Mouse (Mus musculus) midbrain, embryonic 12.5 days (tissue): ENCODE measurements around the gene Rph3a. TPM values are rescaled to one million over a fixed set of nuclear protein-coding genes. Genes with fewer than 3 reads are reported as not detected.
"Not testable (repeated sequence)": the region's sequence is repeated elsewhere in the genome, so short reads cannot be mapped to it uniquely, and the experiment has no call there.

ENCODE experiments used
- ATAC-seq: fragments of 200-750 bp; cut with Nextera tagmentation; 2 replicates; pipeline ENCODE4 v1.8.0; 2017; ENCODE audit warnings: low read depth, moderate TSS enrichment, moderate library complexity; ENCODE audit not compliant: low FRiP score
- H3K27ac ChIP-seq: fragments of 300-500 bp; sonication (generic); replicated peaks from 2 replicates; pipeline ENCODE4 v1.5.1; 2016; ENCODE audit warnings: mild to moderate bottlenecking
- H3K27me3 ChIP-seq: fragments of 300-500 bp; sonication (generic); 2 replicates; pipeline ENCODE4 v1.6.1; 2016; ENCODE audit warnings: mild to moderate bottlenecking
- H3K36me3 ChIP-seq: fragments of 300-500 bp; sonication (generic); 2 replicates; pipeline ENCODE4 v1.6.1; 2016
- H3K4me1 ChIP-seq: fragments of 300-500 bp; sonication (generic); 2 replicates; pipeline ENCODE4 v1.6.1; 2016
- H3K4me2 ChIP-seq: fragments of 300-500 bp; sonication (generic); replicated peaks from 2 replicates; pipeline ENCODE4 v1.6.1; 2016; ENCODE audit warnings: mild to moderate bottlenecking, moderate library complexity
- H3K4me3 ChIP-seq: fragments of 300-500 bp; sonication (generic); 2 replicates; pipeline ENCODE4 v1.5.1; 2016; ENCODE audit warnings: mild to moderate bottlenecking
- H3K9ac ChIP-seq: fragments of 300-500 bp; sonication (generic); replicated peaks from 2 replicates; pipeline ENCODE4 v1.6.1; 2016; ENCODE audit warnings: mild to moderate bottlenecking, moderate library complexity
- H3K9me3 ChIP-seq: fragments of 300-500 bp; sonication (generic); 2 replicates; pipeline ENCODE4 v1.6.1; 2016; ENCODE audit warnings: mild to moderate bottlenecking
- WGBS: fragments of 180-500 bp; shearing (Covaris S2); methylation state at CpG from one replicate; pipeline ENCODE4 v1.1.7; 2016; 5-methylcytosine and 5-hydroxymethylcytosine counted together
- polyA plus RNA-seq: library from polyadenylated mRNA; unstranded; fragments of >200 nt; fragmentation: Nextera tagmentation; extraction: Ambion mirVana; gene quantifications from 2 replicates; pipeline ENCODE4 v1.2.1, GENCODE M21; 2016

The Rph3a gene
- polyA plus RNA-seq, 1 experiment from 2014 or later: 3.3 TPM

DNA sequence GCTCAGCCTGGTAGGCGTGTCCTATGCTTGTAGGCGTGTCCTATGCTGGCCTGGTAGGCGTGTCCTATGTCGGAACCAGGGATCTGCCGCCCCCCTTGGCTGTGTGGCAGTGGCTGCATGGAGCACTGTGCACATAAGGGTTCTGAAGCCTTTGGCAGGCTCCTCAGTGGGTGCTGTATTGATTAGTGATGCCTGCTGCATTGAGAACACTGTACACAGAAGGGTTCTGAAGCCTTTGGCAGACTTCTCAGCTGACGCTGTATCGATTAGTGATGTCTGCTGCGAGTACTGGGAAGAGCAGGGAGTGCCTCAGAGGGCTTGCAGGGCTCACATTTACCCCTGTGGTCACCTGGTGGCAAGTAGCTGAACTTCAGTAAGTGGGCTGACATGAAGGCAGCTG, 71.3 kb downstream of the Rph3a start:
- Histone ChIP-seq H3K27me3 (no peaks in the 10 kb centered on the region), H3K4me2 (no peak overlapping the region), H3K9me3 (no peaks in the 10 kb centered on the region), H3K36me3 (no peaks in the 10 kb centered on the region), H3K27ac (no peak overlapping the region), H3K4me1 (no peaks in the 10 kb centered on the region), H3K9ac (no peak overlapping the region), H3K4me3 (no peak overlapping the region)
- 51% methylated on average over 8 of the region's 8 CpGs for WGBS
- no peak for ATAC-seq

DNA sequence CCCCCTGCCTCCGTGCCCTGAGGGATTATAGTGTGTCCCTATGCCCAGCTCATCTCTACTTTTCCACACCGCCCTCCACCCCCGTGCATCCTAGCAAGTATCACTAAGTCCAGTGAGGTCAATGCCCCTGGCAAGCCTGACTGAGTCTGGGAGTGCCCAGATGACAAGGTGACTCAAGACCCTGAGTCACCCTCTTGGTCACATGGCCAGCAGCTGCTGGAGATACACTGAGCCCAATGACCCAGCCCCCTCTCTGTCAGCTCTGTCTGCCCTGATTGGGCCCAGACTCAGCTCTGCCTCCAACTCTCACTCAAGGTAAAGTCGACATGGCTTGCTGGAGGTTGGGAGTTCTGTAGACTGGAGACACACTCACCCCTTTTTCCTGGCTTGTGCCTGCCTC, 72.1 kb downstream of the Rph3a start:
- WGBS: 77% methylated on average over 4 of the region's 4 CpGs
- Histone ChIP-seq H3K4me1 (no peaks in the 10 kb centered on the region), H3K27me3 (no peaks in the 10 kb centered on the region)

DNA sequence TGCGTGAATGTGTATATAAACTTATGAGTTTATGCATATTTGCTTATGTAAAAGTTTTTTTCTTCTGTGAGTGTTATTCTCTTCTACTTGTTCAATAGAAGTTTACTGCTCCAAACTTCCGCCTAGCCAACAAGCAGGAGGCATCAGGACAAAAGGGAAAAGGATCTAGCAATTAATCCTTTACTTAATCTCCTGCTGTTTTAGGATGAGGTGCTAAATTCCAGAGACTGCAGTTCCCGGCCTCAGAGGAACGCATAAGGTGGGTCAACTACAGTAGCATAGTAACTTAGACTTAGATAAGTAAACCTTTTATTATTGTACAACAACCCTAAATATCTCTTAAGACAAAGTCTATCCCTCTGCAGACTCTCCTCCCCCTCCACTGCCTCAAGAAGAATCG, 75.9 kb downstream of the Rph3a start:
- ATAC-seq: no peak
- Histone ChIP-seq H3K27ac (no peak overlapping the region), H3K36me3 (no peaks in the 10 kb centered on the region), H3K27me3 (no peaks in the 10 kb centered on the region), H3K4me2 (no peak overlapping the region), H3K4me3 (no peak overlapping the region), H3K9me3 (no peaks in the 10 kb centered on the region), H3K4me1 (no peaks in the 10 kb centered on the region), H3K9ac (no peak overlapping the region)
- WGBS: 16% methylated on average over 5 of the region's 5 CpGs

More for the DNA sequence above, 72.1 kb downstream of the Rph3a start:
- H3K9me3 ChIP-seq: no peaks in the 10 kb centered on the region
- H3K36me3 ChIP-seq: no peaks in the 10 kb centered on the region
- no peak overlapping the region for H3K4me2 ChIP-seq
- no peak overlapping the region for H3K9ac ChIP-seq
- H3K27ac ChIP-seq: no peak overlapping the region
- no peak overlapping the region for H3K4me3 ChIP-seq
- no peak for ATAC-seq

DNA sequence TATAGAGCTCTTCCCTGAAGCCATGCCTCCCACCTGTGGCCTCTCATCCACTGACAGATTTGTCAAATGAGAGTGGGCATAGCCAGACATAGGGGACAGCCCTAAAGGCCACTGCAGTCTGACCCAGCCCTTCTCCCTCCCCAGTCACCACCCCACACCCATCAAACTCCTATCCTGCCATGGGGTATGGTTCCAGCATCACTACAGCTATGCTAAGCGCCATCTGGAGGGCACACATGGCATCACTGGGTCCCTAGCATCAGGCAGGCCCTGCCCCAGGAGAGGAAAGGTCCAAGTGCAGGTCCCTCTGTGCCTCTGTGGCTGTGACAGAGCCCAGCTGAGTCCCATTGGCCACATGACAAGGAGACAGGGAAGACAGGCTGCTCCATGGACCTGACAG, 82.9 kb downstream of the Rph3a start:
- H3K9me3 ChIP-seq: no peaks in the 10 kb centered on the region
- no peaks in the 10 kb centered on the region for H3K36me3 ChIP-seq
- H3K9ac ChIP-seq: no peak overlapping the region
- ATAC-seq: no peak
- H3K4me1 ChIP-seq: no peaks in the 10 kb centered on the region
- no peak overlapping the region for H3K4me3 ChIP-seq
- no peak overlapping the region for H3K27ac ChIP-seq
- 8% methylated on average over 1 of the region's 1 CpGs for WGBS
- no peak overlapping the region for H3K4me2 ChIP-seq
- no peaks in the 10 kb centered on the region for H3K27me3 ChIP-seq

DNA sequence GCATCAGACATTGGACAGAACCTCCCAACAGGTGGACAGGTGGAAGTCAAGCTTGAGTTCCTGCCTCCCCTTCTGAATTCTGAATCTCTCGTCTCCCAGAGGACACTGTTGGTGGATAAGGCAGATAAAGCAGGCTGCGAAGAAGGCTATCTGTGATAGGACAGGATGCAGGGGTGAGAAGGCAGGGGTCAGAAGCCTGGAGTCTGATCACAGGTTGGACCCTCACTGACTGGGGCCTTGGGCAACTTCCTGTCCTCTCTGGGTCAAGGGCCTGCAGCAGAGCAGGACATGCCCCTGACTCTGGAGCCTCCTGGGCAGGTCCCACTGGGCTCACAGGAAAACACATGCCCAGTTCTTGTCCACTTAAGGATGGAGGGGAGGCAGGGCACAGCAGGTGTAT, 83.6 kb downstream of the Rph3a start:
- not testable (repeated sequence) for H3K9ac ChIP-seq, H3K4me2 ChIP-seq, H3K36me3 ChIP-seq, H3K4me1 ChIP-seq, H3K27me3 ChIP-seq, H3K27ac ChIP-seq, H3K4me3 ChIP-seq, ATAC-seq, H3K9me3 ChIP-seq
- WGBS: 81% methylated on average over 2 of the region's 2 CpGs

DNA sequence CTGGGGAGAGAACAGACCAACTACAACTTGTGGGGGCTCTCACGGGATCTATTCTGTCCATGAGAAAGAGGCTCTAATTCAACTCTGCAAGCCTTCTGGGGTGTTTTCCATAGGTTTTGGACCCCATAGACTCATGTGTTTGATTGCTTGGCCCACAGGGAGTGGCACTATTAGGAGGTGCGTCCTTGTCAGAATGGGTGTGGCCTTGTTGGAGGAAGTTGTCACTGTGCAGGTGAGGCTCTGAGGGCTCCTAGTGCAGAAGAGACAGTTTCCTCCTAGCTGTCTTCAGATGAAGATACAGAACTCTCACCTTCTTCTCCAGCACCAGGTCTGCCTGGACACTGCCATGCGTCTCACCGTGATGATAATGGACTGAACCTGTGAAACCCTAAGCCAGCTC, 85.4 kb downstream of the Rph3a start:
- H3K4me2 ChIP-seq, H3K36me3 ChIP-seq, ATAC-seq, H3K9me3 ChIP-seq, H3K27me3 ChIP-seq, H3K9ac ChIP-seq, H3K4me1 ChIP-seq, H3K4me3 ChIP-seq, H3K27ac ChIP-seq: not testable (repeated sequence)
- WGBS: 80% methylated on average over 4 of the region's 4 CpGs

DNA sequence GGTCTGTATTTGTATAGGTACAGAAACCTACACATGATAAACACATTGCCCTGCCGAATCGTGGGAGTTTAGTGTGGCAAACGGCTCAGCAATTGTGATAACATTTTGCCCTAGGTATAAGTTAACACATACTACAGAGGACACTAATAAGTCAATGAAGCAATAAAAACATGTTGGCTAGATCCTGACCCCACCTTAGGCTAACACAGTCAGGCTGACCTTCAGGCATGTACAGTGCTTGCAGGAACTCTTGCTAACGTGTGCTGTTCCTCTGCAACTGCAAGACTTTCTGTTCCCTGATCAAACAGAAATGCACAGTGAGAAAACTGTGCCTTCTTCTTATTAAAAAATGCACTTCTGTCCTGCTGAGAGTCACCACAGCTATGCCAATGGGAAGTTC, 85.9 kb downstream of the Rph3a start:
- no peaks in the 10 kb centered on the region for H3K36me3 ChIP-seq
- H3K4me2 ChIP-seq: no peak overlapping the region
- no peak overlapping the region for H3K9ac ChIP-seq
- 83% methylated on average over 4 of the region's 4 CpGs for WGBS
- H3K27me3 ChIP-seq: no peaks in the 10 kb centered on the region
- H3K4me1 ChIP-seq: no peaks in the 10 kb centered on the region
- no peak overlapping the region for H3K27ac ChIP-seq
- no peak overlapping the region for H3K4me3 ChIP-seq
- H3K9me3 ChIP-seq: no peaks in the 10 kb centered on the region
- no peak for ATAC-seq

DNA sequence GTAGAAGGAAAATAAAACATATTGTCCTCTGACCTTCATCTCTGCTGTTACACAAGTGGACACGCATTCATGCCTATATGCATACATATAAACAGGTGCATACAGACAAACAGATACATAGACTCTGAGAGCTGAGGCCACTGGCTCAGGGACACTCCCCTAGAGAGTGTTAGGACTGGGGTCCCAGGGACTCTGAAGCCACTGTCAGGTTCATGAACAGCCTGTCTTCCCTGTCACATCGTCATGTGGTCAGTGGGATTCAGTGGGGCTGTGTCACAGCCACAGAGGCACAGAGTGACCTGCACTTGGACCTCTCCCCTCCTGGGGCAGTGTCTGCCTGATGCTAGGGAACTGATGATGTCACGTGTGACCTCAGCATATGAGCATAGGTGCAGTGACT, 89.6 kb downstream of the Rph3a start:
- H3K4me2 ChIP-seq: no peak overlapping the region
- H3K27ac ChIP-seq: no peak overlapping the region
- no peaks in the 10 kb centered on the region for H3K36me3 ChIP-seq
- H3K4me1 ChIP-seq: no peaks in the 10 kb centered on the region
- no peak for ATAC-seq
- H3K4me3 ChIP-seq: no peak overlapping the region
- no peaks in the 10 kb centered on the region for H3K9me3 ChIP-seq
- no peaks in the 10 kb centered on the region for H3K27me3 ChIP-seq
- 83% methylated on average over 3 of the region's 3 CpGs for WGBS
- H3K9ac ChIP-seq: no peak overlapping the region

DNA sequence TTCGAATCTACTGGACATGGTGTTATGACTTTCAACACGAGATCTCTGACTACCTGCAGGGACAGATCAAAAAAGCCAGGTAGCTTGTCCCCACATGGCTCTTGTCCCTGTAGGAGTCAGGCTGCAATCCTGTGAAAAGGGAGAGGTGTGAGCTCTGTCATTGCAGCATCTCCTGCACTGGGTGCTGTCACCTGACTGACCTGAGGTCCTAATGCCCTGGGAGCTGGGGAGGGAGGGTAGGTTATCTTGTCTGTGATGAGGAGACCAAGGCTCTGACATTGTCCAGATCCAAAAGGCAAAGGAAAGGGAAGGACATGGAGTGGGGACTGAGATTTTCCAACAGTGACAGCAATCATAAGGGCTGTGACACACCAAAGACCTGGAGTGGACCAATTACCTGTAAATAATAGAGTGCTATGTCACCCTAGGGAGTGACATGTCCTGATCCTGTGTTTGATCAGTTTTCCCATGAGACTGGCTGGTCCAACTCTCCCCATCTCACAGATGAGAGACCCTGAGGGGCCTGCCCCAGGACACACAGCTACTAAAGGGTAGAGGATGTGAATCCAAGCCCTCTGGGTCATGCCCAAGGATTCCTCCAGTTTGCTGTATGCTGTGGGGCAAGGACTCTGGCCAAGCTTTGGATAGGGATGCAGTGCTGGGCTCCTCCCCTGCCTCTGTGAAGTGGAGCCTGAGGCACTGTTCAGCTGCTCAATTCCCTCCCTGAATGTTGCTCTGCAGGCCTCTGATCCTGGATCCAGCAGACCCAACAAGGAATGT, 90.5 kb downstream of the Rph3a start:
- not testable (repeated sequence) for H3K4me2 ChIP-seq, H3K4me3 ChIP-seq, H3K4me1 ChIP-seq, H3K9me3 ChIP-seq, H3K27me3 ChIP-seq, H3K36me3 ChIP-seq, ATAC-seq, H3K9ac ChIP-seq, H3K27ac ChIP-seq
- 75% methylated on average over 2 of the region's 2 CpGs for WGBS

DNA sequence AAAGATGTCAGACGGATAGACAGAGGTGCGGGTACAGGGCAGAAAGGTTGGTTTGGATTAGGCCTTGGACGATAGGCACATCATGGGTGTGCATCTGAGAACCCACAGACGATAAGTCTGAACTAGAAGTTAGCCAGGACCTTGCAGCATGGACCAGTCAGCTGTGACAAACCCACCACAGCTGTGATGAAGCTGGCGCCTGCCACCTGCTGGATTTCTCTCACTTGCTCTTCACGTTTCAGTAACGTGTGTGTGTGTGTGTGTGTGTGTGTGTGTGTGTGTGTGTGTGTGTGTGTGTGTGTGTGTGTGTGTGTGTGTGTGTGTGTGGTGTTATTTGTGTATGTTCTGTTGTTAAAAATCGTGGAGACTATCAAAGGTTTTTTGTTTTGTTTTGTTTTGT, 95.7 kb downstream of the Rph3a start, which contains the start of gene Oas1d:
TSS of gene Oas1d (plus strand) at position 333 of the 400 bp plus-strand sequence.
- WGBS: 51% methylated on average over 8 of the region's 8 CpGs
- H3K27ac ChIP-seq: not testable (repeated sequence)

DNA sequence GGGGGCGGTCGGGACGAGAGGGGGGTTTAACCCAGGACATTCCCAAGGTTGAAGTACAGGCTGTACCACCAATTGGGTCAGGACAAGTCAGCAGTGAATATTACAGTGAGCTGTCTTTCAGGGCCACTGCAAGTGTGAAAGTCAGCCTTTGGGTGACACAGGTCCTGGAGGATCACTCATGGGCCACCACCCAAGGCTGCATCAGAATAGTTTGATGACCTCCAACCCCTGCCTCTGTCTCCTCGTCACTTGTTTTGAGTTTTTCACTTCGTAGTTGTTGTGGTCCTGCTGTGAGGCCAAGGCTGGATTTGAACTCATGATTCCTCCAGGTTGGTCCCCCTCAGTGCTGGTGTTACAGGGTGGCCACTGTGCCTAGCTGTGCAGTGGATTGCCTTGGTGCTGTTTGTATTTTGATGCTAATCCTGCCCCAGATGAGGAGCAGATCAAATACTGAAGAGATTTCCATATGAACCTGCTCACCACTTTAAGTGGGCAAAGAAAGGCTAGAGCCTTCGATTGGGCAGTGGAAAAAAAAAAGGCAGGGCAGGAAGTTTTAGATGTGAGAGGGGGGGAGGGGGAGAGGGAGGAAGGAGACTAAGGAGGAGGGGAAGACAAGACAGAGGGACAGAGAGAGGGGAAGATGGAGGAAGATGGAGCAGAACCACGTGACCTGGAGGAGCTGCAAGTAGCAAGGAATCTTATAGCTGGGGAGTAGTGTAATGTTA, 101.5 kb downstream of the Rph3a start:
- Histone ChIP-seq H3K9me3 (no peaks in the 10 kb centered on the region), H3K36me3 (no peaks in the 10 kb centered on the region), H3K27me3 (no peaks in the 10 kb centered on the region), H3K27ac (no peak overlapping the region), H3K9ac (no peak overlapping the region), H3K4me3 (no peak overlapping the region), H3K4me1 (no peaks in the 10 kb centered on the region), H3K4me2 (no peak overlapping the region)
- no peak for ATAC-seq
- 57% methylated on average over 7 of the region's 7 CpGs for WGBS

More for the DNA sequence above, 95.7 kb downstream of the Rph3a start, which contains the start of gene Oas1d:
- H3K4me2 ChIP-seq, H3K9me3 ChIP-seq, H3K9ac ChIP-seq, ATAC-seq, H3K4me1 ChIP-seq, H3K27me3 ChIP-seq, H3K4me3 ChIP-seq, H3K36me3 ChIP-seq: not testable (repeated sequence)

DNA sequence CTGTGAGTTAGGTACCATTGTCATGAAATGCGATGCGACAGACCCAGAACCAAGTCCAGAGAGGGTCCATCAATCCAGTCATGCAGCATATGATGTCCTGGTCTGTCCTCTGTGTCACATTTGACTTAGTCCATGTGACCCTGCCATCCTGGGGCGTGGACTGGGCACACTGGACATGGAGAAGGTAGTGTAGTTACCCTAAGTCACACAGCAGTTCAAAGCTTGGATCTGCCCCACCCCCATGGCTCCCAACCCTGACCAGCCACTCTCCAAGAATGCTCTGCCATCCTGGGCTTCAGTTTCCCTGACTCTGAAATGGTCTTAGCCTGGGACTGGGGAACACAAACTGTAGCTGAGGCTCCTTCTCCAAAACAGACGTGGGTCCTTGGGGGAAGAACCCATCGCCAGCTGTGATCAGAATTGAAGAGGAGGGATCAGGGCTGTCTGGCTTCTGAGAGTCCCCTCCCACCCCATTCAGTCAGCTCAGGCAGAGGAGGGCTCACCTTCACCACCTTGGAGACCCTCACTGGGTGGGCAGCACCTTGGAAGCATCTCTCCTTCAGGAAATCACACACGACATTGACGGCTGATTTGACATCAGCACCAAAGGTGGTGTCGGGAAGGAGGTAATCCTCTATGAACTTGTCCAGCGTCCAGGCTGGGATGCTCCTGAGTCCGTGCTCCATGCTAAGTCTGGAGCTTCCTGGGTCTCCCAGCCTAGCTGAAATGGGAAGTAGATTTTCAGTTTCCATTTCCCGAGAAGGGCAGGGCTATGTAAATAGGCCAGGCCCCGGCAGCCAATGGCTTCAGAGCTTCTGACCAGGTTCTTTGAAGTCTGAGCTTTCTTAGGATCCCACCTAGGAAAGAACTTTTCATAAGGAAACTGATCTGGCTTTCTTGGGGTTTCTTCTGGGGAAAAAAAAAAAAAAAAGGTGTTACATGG, 102.8 kb downstream of the Rph3a start, which contains the start of gene Oas1a:
TSS of gene Oas1a (minus strand) at position 731 of the 943 bp plus-strand sequence.
- H3K4me2 ChIP-seq, H3K27me3 ChIP-seq, H3K9me3 ChIP-seq, H3K9ac ChIP-seq, H3K27ac ChIP-seq, H3K4me3 ChIP-seq, H3K4me1 ChIP-seq, ATAC-seq, H3K36me3 ChIP-seq: not testable (repeated sequence)
- 33% methylated on average over 9 of the region's 12 CpGs for WGBS
